Mouse (Mus musculus) small intestine, adult 2 months (tissue): ENCODE measurements around the gene Gm20388.

Experiments
- CTCF ChIP-seq: fragments of 200-500 bp; IDR thresholded peaks from 2 replicates; pipeline ENCODE4 v1.5.1; 2012; ENCODE audit warnings: low read depth, mild to moderate bottlenecking, control low read depth, inconsistent platforms, low read length, moderate library complexity, mixed read lengths; ENCODE audit not compliant: insufficient replicate concordance, insufficient read length; ENCODE audit errors: extremely low read depth
- POLR2A ChIP-seq: fragments of 200-500 bp; IDR thresholded peaks from 2 replicates; pipeline ENCODE4 v1.6.1; 2012; ENCODE audit warnings: low read depth, mild to moderate bottlenecking, control low read depth, inconsistent platforms, low read length, moderate library complexity

- no peak for TF ChIP-seq POLR2A
- TF ChIP-seq CTCF, result no peak
Measured at GRCm38 (mm10) chr8:120736486-120736885, 825.8 kb downstream of the Gm20388 start.
